Mouse (Mus musculus) megakaryocyte, embryonic 14.5 days (primary cell): ENCODE results near the gene Ppif.

ENCODE experiments used
- FLI1 ChIP-seq: IDR thresholded peaks from 2 replicates; pipeline ENCODE4 v1.6.1; 2012; ENCODE audit warnings: low read length, inconsistent platforms, mixed read lengths
- GATA1 ChIP-seq: IDR thresholded peaks from 3 replicates; pipeline ENCODE4 v1.6.1; 2012; ENCODE audit warnings: mixed read lengths, low read length, inconsistent platforms, borderline replicate concordance

DNA sequence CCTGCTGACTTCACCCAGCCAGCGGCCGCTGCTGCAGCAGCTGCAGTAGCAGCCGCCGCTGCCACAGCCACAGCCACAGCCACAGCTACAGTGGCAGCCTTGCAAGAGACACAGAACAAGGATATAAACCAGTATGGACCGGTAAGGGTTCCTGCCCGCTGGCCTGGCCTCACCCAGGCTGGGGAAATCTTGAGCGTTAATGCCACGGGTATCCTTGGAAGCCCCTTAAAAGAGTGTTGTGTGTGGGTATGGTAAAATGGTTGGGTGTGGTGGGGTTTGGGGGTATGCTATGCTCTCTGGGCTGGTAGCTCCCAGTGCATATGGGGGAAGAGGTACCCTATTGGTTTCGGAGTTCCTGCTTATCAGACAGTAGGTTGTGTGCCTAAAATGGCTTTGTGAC, 48.2 kb upstream of the Ppif start:
- TF ChIP-seq GATA1 (no peak), FLI1 (no peak)
